Mouse (Mus musculus): ENCODE data around the gene Ubqln4. TPM values are rescaled to one million over a fixed set of nuclear protein-coding genes. Genes with fewer than 3 reads are reported as not detected.

Ubqln4 gene
- polyA plus RNA-seq, 1 experiment from 2014 or later = 62.6 TPM

DNA sequence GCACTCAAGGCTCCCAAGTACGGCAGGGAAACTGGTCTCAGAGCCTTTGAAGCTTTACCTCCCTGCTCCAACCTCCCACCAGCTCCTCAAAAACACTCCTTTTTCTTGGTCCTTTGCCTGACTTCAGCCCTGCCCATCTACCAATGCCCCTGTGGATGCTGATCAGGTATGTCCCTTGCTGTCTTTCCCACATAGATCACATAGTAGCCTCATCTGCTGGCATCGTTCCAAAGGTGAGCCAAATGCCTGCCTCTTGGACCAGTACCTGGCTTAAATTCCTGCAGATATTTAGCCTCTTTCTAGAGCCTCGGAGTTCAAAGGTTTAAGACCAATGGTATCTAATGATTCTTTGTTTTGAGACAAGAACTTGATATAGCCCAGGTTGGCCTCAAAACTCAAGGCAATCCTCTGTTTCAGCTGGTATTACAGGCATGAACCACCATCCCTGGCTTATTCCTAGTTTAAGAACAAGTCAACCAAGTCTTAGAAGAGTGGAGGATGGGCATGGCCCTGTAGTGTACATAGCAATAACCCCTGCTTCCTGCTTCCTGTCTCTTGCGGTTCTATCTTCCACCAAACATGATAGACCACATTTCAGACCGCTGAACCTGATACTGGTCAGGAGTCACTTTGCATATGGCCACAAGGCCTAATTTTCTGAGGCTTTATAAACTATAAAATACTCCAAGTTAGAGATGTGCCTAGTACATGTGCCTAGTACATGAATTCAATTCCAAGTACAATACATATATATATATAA is 9.7 kb upstream of the Ubqln4 start:
- H3K4me3 ChIP-seq (ENCODE audit: low read depth, low read length) = no peak overlapping the region
- 76% methylated on average over 5 of the region's 5 CpGs for WGBS
- H3K4me1 ChIP-seq (replicated peaks; ENCODE audit: control insufficient read depth, insufficient read depth, low read length) = peaks cover under 1% of the 10 kb centered on the region
- H3K27ac ChIP-seq (ENCODE audit: low read depth, low read length) = no peak overlapping the region
- no peaks in the 10 kb centered on the region for H3K27me3 ChIP-seq (ENCODE audit: control insufficient read depth, insufficient read depth, low read length)
- no peaks in the 10 kb centered on the region for H3K9me3 ChIP-seq (ENCODE audit: control insufficient read depth, low read length)
- no peaks in the 10 kb centered on the region for H3K36me3 ChIP-seq (ENCODE audit: control insufficient read depth, insufficient read depth, low read length)
- H3K4me2 ChIP-seq (replicated peaks; ENCODE audit: low read depth, low read length) = no peak overlapping the region
- no peak for ATAC-seq (ENCODE audit: low FRiP score)
- H3K9ac ChIP-seq (ENCODE audit: low read depth, low read length) = no peak overlapping the region
- DNase-seq (ENCODE audit: low spot score) = no peak

DNA sequence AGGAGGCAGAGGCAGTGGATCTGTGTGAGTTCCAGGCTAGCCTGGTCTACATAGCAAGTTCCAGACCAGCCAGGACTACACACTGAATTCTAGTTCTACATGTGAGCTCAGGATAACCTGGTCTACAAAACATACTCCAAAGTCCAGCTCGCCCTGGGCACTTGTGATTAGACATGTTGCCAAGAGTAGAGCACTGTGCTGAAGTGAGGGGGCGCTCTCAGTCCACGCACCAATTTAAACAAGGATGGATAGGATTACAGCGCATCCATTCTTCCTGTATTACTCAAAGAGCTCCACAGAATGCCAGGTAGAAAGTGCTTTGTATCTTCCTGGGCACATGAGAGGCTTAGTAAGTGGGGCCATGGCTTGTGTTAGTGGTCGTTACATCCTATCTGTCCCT is 9.0 kb upstream of the Ubqln4 start:
- WGBS = 43% methylated on average over 5 of the region's 5 CpGs
- Histone ChIP-seq H3K9me3 (ENCODE audit: control insufficient read depth, low read length) (no peaks in the 10 kb centered on the region), H3K4me2 (replicated peaks; ENCODE audit: low read depth, low read length) (no peak overlapping the region), H3K4me3 (ENCODE audit: low read depth, low read length) (no peak overlapping the region), H3K27ac (ENCODE audit: low read depth, low read length) (no peak overlapping the region), H3K36me3 (ENCODE audit: control insufficient read depth, insufficient read depth, low read length) (no peaks in the 10 kb centered on the region), H3K9ac (ENCODE audit: low read depth, low read length) (no peak overlapping the region), H3K4me1 (replicated peaks; ENCODE audit: control insufficient read depth, insufficient read depth, low read length) (no peaks in the 10 kb centered on the region), H3K27me3 (ENCODE audit: control insufficient read depth, insufficient read depth, low read length) (no peaks in the 10 kb centered on the region)
- no peak for ATAC-seq (ENCODE audit: low FRiP score)
- DNase-seq (ENCODE audit: low spot score) = peak; percentile 43

DNA sequence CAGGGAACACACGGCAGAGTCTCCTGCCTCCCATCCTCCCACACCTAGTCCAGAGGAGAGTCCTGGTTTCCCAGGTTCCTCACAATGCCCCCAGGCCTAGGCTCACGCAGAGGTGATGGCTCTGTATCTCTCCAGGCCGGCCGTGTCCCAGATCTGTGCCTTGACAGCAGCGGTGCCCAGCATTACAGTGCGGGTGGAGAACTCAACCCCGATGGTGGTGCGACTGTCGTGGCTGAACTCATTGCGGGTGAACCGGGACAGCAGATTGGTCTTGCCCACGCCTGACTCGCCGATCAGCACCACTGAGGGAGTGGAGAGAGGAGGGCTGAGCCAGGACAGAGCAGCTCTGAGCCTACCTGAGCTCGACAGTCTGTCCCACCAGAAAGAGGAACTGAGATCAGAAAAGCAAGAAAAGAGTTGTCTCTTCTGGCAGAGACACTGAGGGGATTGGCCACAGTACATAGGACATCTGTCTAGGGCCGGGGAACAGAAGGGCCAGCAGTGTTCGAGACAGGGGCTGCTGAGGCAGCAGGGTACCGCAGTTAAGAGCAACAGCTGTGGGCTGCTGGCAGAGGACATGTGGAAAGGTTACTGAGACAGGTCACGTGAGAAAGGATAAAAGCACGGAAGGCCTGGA is 8.5 kb upstream of the Ubqln4 start:
- 61% methylated on average over 20 of the region's 20 CpGs for WGBS
- Histone ChIP-seq H3K27me3 (ENCODE audit: control insufficient read depth, insufficient read depth, low read length) (no peaks in the 10 kb centered on the region), H3K9ac (ENCODE audit: low read depth, low read length) (no peak overlapping the region)

DNA sequence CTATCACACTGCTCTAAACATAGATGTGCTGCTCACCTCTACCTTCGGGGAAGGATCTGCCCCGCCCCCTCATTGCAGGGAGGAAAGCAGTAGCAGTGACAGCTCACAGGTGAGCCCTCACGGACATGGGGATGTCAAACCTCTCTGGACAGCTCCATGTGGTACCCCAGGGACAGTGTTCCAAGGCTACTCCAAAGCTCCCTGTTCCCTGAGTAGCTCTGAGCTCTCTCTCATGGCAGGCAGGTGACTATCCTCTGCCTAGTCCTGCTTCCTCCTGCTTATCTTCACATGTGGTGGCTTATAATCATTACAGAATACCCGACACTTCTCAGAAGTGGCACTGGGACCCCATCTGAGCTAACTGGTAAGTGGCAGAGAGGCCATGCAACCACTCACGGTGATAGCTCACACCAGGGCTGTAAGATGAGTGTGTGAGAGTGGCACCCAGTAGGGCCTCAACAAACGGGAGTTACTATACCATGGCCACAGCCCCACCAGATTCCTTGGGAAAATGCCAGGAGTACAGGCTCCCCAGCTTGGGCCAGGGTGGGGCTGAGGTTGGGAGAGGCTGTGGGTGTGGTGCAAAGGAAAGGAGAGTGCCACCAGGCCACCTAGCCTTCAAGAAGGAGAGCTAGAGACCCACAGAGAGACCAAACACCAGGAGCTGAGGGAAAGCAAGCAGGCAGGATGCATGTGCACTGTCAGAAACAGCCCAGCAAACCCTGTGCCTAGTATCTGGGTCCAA is 6.7 kb upstream of the Ubqln4 start:
- DNase-seq (ENCODE audit: low spot score) (no peak), ATAC-seq (ENCODE audit: low FRiP score) (no peak)
- 76% methylated on average over 6 of the region's 6 CpGs for WGBS

More for the DNA sequence above, 8.5 kb upstream of the Ubqln4 start:
- H3K4me1 ChIP-seq (replicated peaks; ENCODE audit: control insufficient read depth, insufficient read depth, low read length) = no peaks in the 10 kb centered on the region
- no peak for DNase-seq (ENCODE audit: low spot score)
- no peak overlapping the region for H3K4me3 ChIP-seq (ENCODE audit: low read depth, low read length)
- H3K9me3 ChIP-seq (ENCODE audit: control insufficient read depth, low read length) = no peaks in the 10 kb centered on the region
- H3K27ac ChIP-seq (ENCODE audit: low read depth, low read length) = no peak overlapping the region
- ATAC-seq (ENCODE audit: low FRiP score) = no peak
- no peaks in the 10 kb centered on the region for H3K36me3 ChIP-seq (ENCODE audit: control insufficient read depth, insufficient read depth, low read length)
- H3K4me2 ChIP-seq (replicated peaks; ENCODE audit: low read depth, low read length) = no peak overlapping the region

DNA sequence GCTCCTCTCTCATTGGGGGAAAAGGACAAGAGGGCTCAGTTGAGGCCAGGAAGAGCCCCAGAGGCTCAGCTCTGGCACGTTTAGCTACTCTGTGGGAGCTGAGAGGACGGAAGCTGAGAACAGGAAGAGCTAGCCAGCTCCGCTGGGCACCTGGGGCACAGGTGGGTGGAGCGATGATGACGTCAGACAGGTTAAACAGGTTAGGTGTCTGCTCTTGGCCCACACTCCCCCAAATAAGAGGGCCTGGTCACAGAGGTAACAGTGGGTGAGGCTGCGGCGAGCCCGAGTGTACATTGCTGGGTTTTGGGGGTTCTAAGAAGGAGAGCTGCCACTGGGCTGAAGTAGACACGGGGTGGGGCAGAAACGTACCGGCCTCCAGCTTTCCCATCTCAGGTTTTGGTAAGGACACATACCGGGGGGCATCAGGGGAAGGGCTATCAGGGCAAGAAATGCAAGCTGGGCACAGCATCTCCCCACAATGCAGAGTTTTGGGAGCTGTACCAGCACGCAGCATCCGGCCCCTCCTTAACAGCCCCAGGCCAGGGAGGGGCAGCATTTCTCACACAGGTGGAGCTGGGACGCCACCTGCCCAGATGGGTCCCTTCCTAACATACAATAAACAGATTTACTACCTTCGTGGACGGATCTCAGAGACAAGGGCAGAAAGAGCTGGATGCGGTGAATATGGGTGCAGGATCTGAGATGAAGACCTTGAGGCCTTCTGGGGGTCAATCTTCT is 5.2 kb upstream of the Ubqln4 start, which contains the start of gene Rab25:
Gene Rab25 (minus strand): TSS at position 121 of the 738 bp plus-strand sequence.
- H3K9ac ChIP-seq (ENCODE audit: low read depth, low read length) = no peak within 1 kb of the TSS
- 48% methylated on average over 18 of the region's 18 CpGs for WGBS
- no peaks in the 10 kb centered on the region for H3K36me3 ChIP-seq (ENCODE audit: control insufficient read depth, insufficient read depth, low read length)
- H3K4me3 ChIP-seq (ENCODE audit: low read depth, low read length) = no peak within 1 kb of the TSS
- H3K4me2 ChIP-seq (replicated peaks; ENCODE audit: low read depth, low read length) = no peak within 1 kb of the TSS
- no peak within 1 kb of the TSS for H3K27ac ChIP-seq (ENCODE audit: low read depth, low read length)
- DNase-seq (ENCODE audit: low spot score) (no peak), ATAC-seq (ENCODE audit: low FRiP score) (no peak)
- H3K4me1 ChIP-seq (replicated peaks; ENCODE audit: control insufficient read depth, insufficient read depth, low read length) = no peaks in the 10 kb centered on the region
- no peaks in the 10 kb centered on the region for H3K27me3 ChIP-seq (ENCODE audit: control insufficient read depth, insufficient read depth, low read length)
- H3K9me3 ChIP-seq (ENCODE audit: control insufficient read depth, low read length) = no peaks in the 10 kb centered on the region

More for the DNA sequence above, 6.7 kb upstream of the Ubqln4 start:
- no peaks in the 10 kb centered on the region for H3K9me3 ChIP-seq (ENCODE audit: control insufficient read depth, low read length)
- no peak overlapping the region for H3K9ac ChIP-seq (ENCODE audit: low read depth, low read length)
- H3K36me3 ChIP-seq (ENCODE audit: control insufficient read depth, insufficient read depth, low read length) = no peaks in the 10 kb centered on the region
- no peaks in the 10 kb centered on the region for H3K4me1 ChIP-seq (replicated peaks; ENCODE audit: control insufficient read depth, insufficient read depth, low read length)
- H3K4me3 ChIP-seq (ENCODE audit: low read depth, low read length) = no peak overlapping the region
- no peak overlapping the region for H3K4me2 ChIP-seq (replicated peaks; ENCODE audit: low read depth, low read length)
- H3K27me3 ChIP-seq (ENCODE audit: control insufficient read depth, insufficient read depth, low read length) = no peaks in the 10 kb centered on the region
- H3K27ac ChIP-seq (ENCODE audit: low read depth, low read length) = no peak overlapping the region

DNA sequence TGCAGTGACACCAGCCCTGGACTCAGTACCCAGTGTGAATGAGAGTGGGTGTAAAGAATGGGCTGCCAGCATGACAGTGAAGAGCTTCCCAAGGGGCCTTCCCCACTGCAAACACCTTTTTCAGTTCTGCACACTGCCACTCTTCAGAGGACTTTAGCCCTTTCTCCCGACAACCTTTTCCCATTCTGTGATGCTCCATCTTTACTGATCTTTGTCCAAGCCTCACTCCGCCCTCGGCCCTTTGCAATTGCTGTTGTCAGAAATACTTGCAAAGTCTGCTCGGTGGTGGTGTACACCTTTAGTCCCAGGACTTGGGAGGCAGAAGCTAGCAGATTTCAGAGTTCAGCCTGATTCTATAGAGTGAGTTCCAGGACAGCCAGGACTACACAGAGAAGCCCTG is 2.0 kb upstream of the Ubqln4 start:
- WGBS = 81% methylated on average over 4 of the region's 4 CpGs
- no peak for DNase-seq (ENCODE audit: low spot score)
- Histone ChIP-seq H3K4me3 (ENCODE audit: low read depth, low read length) (no peak overlapping the region), H3K9me3 (ENCODE audit: control insufficient read depth, low read length) (no peaks in the 10 kb centered on the region), H3K9ac (ENCODE audit: low read depth, low read length) (no peak overlapping the region), H3K27me3 (ENCODE audit: control insufficient read depth, insufficient read depth, low read length) (no peaks in the 10 kb centered on the region), H3K27ac (ENCODE audit: low read depth, low read length) (no peak overlapping the region), H3K36me3 (ENCODE audit: control insufficient read depth, insufficient read depth, low read length) (peaks cover under 1% of the 10 kb centered on the region; the same call in 1 of the 2 replicates), H3K4me1 (replicated peaks; ENCODE audit: control insufficient read depth, insufficient read depth, low read length) (peaks cover 2% of the 10 kb centered on the region; the same call in 1 of the 2 replicates), H3K4me2 (replicated peaks; ENCODE audit: low read depth, low read length) (0 out of 2 replicates have a peak overlapping the region, but pooled peaks have one; percentile 69)
- ATAC-seq (ENCODE audit: low FRiP score) = no peak

DNA sequence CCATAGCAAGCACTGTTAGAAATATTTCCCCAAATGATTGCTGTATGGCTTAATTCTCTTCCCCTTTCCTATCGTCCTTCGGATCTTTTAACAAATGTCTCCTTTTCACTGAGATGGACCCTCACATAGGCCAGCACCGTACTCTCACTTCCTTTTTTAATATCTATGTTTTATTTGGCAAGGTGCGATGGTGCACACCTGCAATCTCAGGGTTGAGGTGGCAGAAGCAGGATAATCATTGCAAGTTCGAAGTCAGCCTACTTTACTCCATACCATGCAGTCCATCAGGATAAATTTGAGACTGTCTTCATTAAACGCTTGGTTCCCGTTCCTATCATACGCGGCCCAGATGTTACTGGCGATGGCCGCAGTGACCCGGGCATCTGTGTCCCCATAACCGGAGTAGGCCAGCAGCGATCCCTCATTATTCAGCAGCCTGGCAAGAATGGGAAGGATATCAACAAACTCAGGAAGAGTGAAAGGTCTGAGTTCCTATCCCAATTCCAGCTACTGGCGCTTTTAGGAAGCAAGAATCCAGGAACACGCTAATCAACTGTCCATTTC is 1.4 kb upstream of the Ubqln4 start:
- peaks cover 6% of the 10 kb centered on the region; the same call in 1 of the 2 replicates for H3K36me3 ChIP-seq (ENCODE audit: control insufficient read depth, insufficient read depth, low read length)
- peak overlapping the region; percentile 31; the same call in 1 of the 2 replicates for H3K27ac ChIP-seq (ENCODE audit: low read depth, low read length)
- no peak for DNase-seq (ENCODE audit: low spot score)
- H3K4me1 ChIP-seq (replicated peaks; ENCODE audit: control insufficient read depth, insufficient read depth, low read length) = peaks cover 2% of the 10 kb centered on the region; the same call in 1 of the 2 replicates
- peak overlapping the region; percentile 64 for H3K4me3 ChIP-seq (ENCODE audit: low read depth, low read length)
- H3K9ac ChIP-seq (ENCODE audit: low read depth, low read length) = peak overlapping the region; percentile 65
- H3K27me3 ChIP-seq (ENCODE audit: control insufficient read depth, insufficient read depth, low read length) = no peaks in the 10 kb centered on the region
- no peak for ATAC-seq (ENCODE audit: low FRiP score)
- H3K9me3 ChIP-seq (ENCODE audit: control insufficient read depth, low read length) = no peaks in the 10 kb centered on the region
- peak overlapping the region; percentile 69 for H3K4me2 ChIP-seq (replicated peaks; ENCODE audit: low read depth, low read length)
- WGBS = 25% methylated on average over 16 of the region's 16 CpGs

Data from hindbrain, embryonic 11.5 days (tissue).